Mouse (Mus musculus) megakaryocyte, embryonic 14.5 days (primary cell): ENCODE results near the gene Mrps17.

Experiments
- FLI1 ChIP-seq: IDR thresholded peaks from 2 replicates; pipeline ENCODE4 v1.6.1; 2012; ENCODE audit warnings: low read length, inconsistent platforms, mixed read lengths
- GATA1 ChIP-seq: IDR thresholded peaks from 3 replicates; pipeline ENCODE4 v1.6.1; 2012; ENCODE audit warnings: mixed read lengths, low read length, inconsistent platforms, borderline replicate concordance

- TF ChIP-seq FLI1 = no peak
- no peak for TF ChIP-seq GATA1
These were observed 11.5 kb downstream of the Mrps17 start for GRCm38 (mm10) chr5:129726784-129727183.
